Mouse (Mus musculus) heart, embryonic 13.5 days (tissue): ENCODE results near the gene Srebf1. TPM values are rescaled to one million over a fixed set of nuclear protein-coding genes. Genes with fewer than 3 reads are reported as not detected.

Source experiments
- ATAC-seq: fragments of 200-750 bp; cut with Nextera tagmentation; 2 replicates; pipeline ENCODE4 v1.8.0; 2017; ENCODE audit warnings: moderate TSS enrichment; ENCODE audit not compliant: insufficient number of reproducible peaks, low FRiP score, low TSS enrichment; ENCODE audit errors: extremely low read depth
- H3K27ac ChIP-seq: fragments of 300-500 bp; sonication (generic); replicated peaks from 2 replicates; pipeline ENCODE4 v1.5.1; 2015; ENCODE audit warnings: moderate library complexity, mild to moderate bottlenecking, inconsistent platforms
- H3K27me3 ChIP-seq: fragments of 300-500 bp; sonication (generic); replicated peaks from 2 replicates; pipeline ENCODE4 v1.6.1; 2015; ENCODE audit warnings: mild to moderate bottlenecking, inconsistent platforms
- H3K36me3 ChIP-seq: fragments of 300-500 bp; sonication (generic); 2 replicates; pipeline ENCODE4 v1.6.1; 2015; ENCODE audit warnings: mild to moderate bottlenecking, inconsistent platforms
- H3K4me1 ChIP-seq: fragments of 300-500 bp; sonication (generic); 2 replicates; pipeline ENCODE4 v1.6.1; 2015; ENCODE audit warnings: inconsistent platforms
- H3K4me2 ChIP-seq: fragments of 300-500 bp; sonication (generic); 2 replicates; pipeline ENCODE4 v1.6.1; 2015; ENCODE audit warnings: inconsistent platforms, mild to moderate bottlenecking, moderate library complexity
- H3K4me3 ChIP-seq: fragments of 300-500 bp; sonication (generic); 2 replicates; pipeline ENCODE4 v1.5.1; 2015; ENCODE audit warnings: moderate library complexity, mild to moderate bottlenecking, inconsistent platforms
- H3K9ac ChIP-seq: fragments of 300-500 bp; sonication (generic); 2 replicates; pipeline ENCODE4 v1.6.1; 2015; ENCODE audit warnings: inconsistent platforms, mild to moderate bottlenecking, moderate library complexity
- H3K9me3 ChIP-seq: fragments of 300-500 bp; sonication (generic); 2 replicates; pipeline ENCODE4 v1.6.1; 2016; ENCODE audit warnings: inconsistent platforms
- WGBS: fragments of 180-500 bp; shearing (Covaris S2); methylation state at CpG from one replicate; pipeline ENCODE4 v1.1.7; 2015; ENCODE audit warnings: mixed read lengths; 5-methylcytosine and 5-hydroxymethylcytosine counted together
- polyA plus RNA-seq: library from polyadenylated mRNA; unstranded; fragments of >200 nt; fragmentation: Nextera tagmentation; extraction: Ambion mirVana; gene quantifications from 2 replicates; pipeline ENCODE4 v1.2.1, GENCODE M21; 2015

Srebf1 gene
- polyA plus RNA-seq, 1 experiment from 2014 or later, result 34.4 TPM

DNA sequence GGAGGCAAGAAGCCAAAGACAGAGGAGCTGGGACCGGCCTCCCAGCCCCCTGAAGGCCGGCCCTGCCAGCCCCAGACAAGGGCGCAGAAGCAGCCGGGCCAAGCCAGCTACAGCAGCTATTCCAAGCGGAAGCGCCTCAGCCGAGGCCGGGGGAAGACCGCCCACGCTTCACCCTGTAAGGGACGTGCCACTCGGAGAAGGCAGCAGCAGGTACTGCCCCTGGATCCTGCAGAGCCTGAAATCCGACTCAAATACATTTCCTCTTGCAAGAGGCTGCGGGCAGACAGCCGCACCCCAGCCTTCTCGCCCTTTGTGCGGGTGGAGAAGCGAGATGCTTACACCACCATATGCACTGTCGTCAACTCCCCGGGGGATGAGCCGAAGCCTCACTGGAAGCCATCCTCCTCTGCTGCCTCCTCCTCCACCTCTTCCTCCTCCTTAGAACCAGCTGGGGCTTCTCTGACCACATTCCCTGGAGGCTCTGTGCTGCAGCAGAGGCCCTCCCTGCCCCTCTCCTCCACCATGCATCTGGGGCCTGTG lies 32.8 kb downstream of the Srebf1 start:
- no peaks in the 10 kb centered on the region for H3K27me3 ChIP-seq
- H3K4me1 ChIP-seq, result peaks cover 67% of the 10 kb centered on the region
- no peak overlapping the region for H3K4me3 ChIP-seq
- peak overlapping the region; percentile 32; the same call in 1 of the 2 replicates for H3K27ac ChIP-seq
- ATAC-seq, result no peak
- H3K9me3 ChIP-seq, result peaks cover 2% of the 10 kb centered on the region; the same call in 1 of the 2 replicates
- no peak overlapping the region for H3K4me2 ChIP-seq
- 75% methylated on average over 21 of the region's 21 CpGs for WGBS
- H3K9ac ChIP-seq, result peak overlapping the region; percentile 55; the same call in 1 of the 2 replicates
- peaks cover 97% of the 10 kb centered on the region for H3K36me3 ChIP-seq

DNA sequence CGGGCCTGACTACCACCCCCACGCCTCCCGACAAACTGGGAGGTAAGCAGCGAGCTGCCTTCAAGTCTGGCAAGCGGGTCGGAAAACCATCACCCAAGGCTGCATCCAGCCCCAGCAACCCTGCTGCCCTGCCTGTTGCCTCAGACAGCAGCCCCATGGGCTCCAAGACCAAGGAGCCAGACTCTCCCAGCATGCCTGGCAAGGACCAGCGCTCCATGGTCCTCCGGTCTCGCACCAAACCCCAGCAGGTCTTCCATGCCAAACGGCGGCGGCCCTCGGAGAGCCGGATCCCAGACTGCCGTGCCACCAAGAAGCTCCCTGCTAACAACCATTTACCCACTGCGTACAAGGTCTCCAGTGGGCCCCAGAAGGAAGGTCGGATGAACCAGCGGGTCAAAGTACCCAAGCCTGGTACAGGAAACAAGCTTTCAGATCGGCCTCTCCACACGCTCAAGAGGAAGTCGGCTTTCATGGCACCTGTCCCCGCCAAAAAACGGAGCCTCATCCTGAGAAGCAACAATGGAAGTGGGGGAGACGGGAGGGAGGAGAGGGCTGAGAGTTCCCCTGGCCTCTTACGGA lies 34.0 kb downstream of the Srebf1 start:
- peaks cover 85% of the 10 kb centered on the region for H3K36me3 ChIP-seq
- H3K9ac ChIP-seq, result no peak overlapping the region
- WGBS, result 86% methylated on average over 25 of the region's 25 CpGs
- H3K27me3 ChIP-seq, result no peaks in the 10 kb centered on the region
- no peak overlapping the region for H3K4me2 ChIP-seq
- no peaks in the 10 kb centered on the region for H3K9me3 ChIP-seq
- H3K4me1 ChIP-seq, result peaks cover 75% of the 10 kb centered on the region
- H3K4me3 ChIP-seq, result no peak overlapping the region
- no peak for ATAC-seq
- no peak overlapping the region for H3K27ac ChIP-seq

DNA sequence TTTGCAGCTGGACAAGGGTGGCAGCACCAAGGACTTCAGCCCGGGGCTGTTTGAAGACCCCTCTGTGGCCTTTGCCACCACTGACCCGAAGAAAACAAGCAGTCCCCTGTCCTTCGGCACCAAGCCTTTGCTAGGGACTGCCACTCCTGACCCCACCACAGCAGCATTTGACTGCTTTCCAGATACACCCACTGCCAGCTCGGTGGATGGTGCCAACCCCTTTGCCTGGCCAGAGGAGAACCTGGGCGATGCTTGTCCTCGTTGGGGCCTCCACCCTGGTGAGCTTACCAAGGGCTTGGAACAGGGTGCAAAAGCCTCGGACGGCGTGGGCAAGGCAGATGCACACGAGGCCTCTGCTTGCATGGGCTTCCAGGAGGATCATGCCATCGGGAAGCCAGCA lies 35.3 kb downstream of the Srebf1 start:
- Histone ChIP-seq H3K9me3 (no peaks in the 10 kb centered on the region), H3K36me3 (peaks cover 72% of the 10 kb centered on the region), H3K9ac (no peak overlapping the region), H3K4me1 (peaks cover 75% of the 10 kb centered on the region), H3K27ac (no peak overlapping the region), H3K4me3 (no peak overlapping the region), H3K4me2 (no peak overlapping the region), H3K27me3 (no peaks in the 10 kb centered on the region)
- 85% methylated on average over 11 of the region's 11 CpGs for WGBS
- no peak for ATAC-seq

DNA sequence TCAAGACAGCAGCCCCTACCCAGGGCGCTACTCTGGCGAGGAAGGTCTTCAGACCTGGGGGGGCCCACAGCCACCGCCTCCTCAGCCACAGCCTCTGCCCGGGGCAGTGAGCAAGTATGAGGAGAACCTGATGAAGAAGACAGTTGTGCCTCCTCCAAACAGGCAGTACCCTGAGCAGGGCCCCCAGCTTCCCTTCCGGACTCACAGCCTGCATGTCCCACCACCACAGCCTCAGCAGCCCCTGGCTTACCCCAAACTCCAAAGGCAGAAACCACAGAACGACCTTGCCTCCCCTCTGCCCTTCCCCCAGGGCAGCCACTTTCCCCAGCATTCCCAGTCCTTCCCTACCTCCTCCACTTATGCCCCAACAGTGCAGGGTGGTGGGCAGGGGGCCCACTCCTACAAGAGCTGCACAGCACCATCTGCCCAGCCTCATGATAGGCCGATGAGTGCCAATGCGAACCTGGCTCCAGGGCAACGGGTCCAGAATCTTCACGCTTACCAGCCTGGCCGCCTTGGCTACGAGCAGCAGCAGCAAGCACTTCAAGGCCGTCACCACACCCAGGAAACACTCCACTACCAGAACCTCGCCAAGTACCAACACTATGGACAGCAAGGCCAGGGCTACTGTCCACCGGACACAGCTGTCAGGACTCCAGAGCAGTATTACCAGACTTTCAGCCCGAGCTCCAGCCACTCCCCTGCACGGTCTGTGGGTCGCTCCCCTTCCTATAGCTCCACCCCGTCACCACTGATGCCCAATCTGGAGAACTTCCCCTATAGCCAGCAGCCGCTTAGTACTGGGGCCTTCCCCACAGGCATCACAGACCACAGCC lies 36.8 kb downstream of the Srebf1 start:
- Histone ChIP-seq H3K9me3 (no peaks in the 10 kb centered on the region), H3K27me3 (no peaks in the 10 kb centered on the region), H3K4me1 (peaks cover 78% of the 10 kb centered on the region), H3K36me3 (peaks cover 57% of the 10 kb centered on the region), H3K27ac (peak overlapping the region; percentile 36; the same call in 1 of the 2 replicates), H3K4me3 (no peak overlapping the region), H3K4me2 (no peak overlapping the region), H3K9ac (peak overlapping the region; percentile 62)
- no peak for ATAC-seq
- WGBS, result 67% methylated on average over 20 of the region's 20 CpGs

DNA sequence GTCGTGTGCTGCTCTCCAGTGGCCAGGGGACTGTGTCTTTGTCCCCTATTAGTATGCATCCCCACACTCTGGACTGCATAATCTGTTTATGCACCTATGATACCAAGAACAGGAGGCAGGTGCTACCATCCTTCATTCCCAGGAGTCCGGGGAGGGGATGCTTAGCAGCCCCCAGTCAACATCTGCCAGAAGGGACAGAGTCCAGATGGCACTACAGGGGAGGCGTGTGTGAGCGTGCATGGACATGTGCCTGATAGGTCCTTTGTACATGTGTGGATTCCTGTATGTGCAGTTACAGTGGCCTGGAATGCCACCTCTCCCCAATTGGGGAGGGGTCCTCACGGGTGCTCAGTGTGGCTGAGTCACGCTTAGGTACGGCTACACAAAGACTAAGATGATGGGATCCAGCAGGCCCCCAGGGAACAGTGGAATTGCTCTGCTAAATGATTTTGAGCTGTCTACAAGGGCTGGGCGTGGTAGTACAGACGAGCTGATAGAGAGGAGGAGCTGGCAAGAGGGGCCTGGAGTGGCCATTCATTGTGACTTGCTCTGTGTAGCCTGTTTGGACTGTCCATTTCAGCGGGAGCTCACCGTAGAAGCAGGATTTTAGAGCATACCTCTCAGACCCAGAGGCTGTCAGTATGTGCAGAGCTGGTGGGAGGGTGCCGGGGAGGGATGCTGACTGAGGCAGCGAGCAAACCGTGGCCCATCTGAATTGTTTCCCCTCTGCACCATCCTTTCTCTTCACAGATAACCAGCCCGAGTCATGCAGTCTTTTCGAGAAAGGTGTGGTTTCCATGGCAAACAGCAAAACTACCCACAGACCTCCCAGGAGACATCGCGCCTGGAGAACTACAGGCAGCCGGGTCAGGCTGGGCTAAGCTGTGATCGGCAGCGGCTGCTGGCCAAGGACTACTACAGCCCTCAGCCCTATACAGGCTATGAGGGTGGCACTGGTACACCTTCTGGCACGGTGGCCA lies 37.7 kb downstream of the Srebf1 start:
- no peak overlapping the region for H3K4me3 ChIP-seq
- peak overlapping the region; percentile 22; the same call in 1 of the 2 replicates for H3K4me2 ChIP-seq
- peaks cover 78% of the 10 kb centered on the region for H3K4me1 ChIP-seq
- H3K9ac ChIP-seq, result peak overlapping the region; percentile 62
- no peaks in the 10 kb centered on the region for H3K9me3 ChIP-seq
- no peaks in the 10 kb centered on the region for H3K27me3 ChIP-seq
- peak overlapping the region; percentile 42 for H3K27ac ChIP-seq
- peaks cover 47% of the 10 kb centered on the region for H3K36me3 ChIP-seq
- WGBS, result 42% methylated on average over 22 of the region's 22 CpGs
- ATAC-seq, result no peak

DNA sequence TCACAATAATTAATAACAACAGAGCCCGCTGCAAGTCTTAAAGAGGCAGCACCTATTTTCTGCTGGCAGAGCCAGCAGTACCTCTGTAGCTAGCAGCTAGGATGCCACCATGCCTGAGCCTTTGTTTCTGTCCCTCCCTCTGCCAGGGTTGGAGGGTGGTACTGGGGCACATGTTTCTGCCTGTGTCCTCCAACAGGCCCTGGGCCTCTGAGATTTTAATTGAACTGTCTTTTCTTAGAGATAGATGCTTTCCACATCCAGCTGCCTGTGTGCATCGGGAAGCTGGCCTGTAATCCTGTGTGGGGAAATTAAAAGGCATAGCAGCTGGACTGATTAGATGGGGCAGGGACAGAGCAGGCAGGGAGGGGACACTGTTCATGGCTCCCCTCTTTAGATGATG lies 39.6 kb downstream of the Srebf1 start:
- no peak overlapping the region for H3K4me3 ChIP-seq
- no peaks in the 10 kb centered on the region for H3K27me3 ChIP-seq
- H3K36me3 ChIP-seq, result peaks cover 28% of the 10 kb centered on the region
- WGBS, result 60% methylated on average over 2 of the region's 2 CpGs
- ATAC-seq, result no peak
- peak overlapping the region; percentile 37; the same call in 1 of the 2 replicates for H3K9ac ChIP-seq
- no peaks in the 10 kb centered on the region for H3K9me3 ChIP-seq
- peak overlapping the region; percentile 63; the same call in 1 of the 2 replicates for H3K27ac ChIP-seq
- H3K4me2 ChIP-seq, result no peak overlapping the region
- peaks cover 86% of the 10 kb centered on the region for H3K4me1 ChIP-seq

DNA sequence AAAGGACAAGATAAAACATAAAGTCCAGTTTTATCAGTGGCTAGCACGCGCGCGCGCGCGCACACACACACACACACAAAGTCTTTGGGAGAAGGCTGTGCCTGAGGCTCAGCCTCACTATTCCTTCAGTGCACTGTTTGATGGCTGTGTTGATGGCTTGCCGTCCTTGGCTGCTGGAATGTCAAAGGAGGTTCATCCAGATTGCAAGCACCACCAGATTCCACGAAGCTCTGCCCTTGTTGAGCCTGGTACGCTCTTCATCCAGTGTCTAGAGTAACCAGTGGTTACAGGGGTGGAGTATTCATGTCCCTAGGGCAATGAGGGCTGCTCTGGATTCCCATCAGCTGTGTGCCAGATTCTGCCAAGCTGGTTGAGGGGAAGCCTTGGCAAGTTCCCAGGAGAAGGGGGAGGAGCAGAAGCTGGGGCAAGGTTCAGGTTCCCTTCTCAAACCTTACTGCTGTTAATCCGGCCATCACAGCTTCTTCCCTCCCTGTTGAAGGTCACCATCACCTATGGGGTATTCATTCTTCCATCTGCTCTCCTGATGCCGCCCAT lies 40.2 kb downstream of the Srebf1 start:
- H3K27ac ChIP-seq, result peak overlapping the region; percentile 63
- H3K4me1 ChIP-seq, result peaks cover 92% of the 10 kb centered on the region
- H3K4me2 ChIP-seq, result peak overlapping the region; percentile 7; the same call in 1 of the 2 replicates
- peak overlapping the region; percentile 58 for H3K9ac ChIP-seq
- no peak overlapping the region for H3K4me3 ChIP-seq
- peaks cover 23% of the 10 kb centered on the region for H3K36me3 ChIP-seq
- 68% methylated on average over 12 of the region's 12 CpGs for WGBS
- H3K27me3 ChIP-seq, result no peaks in the 10 kb centered on the region
- no peaks in the 10 kb centered on the region for H3K9me3 ChIP-seq
- ATAC-seq, result 0 out of 2 replicates have a peak, but pooled peaks have one; percentile 5

DNA sequence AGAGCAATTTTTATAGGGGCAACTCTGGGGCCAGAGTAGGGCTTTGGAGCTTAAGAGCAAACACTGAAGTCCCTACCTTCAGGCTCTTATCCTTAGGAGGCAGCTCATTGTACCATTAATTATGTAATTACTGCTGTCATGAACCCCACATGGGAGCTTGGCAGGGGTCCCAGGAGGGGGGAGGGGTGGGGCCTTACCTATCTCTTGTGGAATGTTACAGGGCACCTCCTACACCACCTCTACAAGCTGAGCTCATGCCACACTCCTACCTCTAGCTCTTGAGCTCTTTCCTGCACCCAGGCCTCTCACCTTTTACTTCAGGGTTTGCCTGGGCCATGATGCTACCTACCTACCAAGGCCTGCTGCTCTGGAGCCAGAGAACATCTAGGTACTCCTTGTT lies 43.9 kb downstream of the Srebf1 start:
- H3K9me3 ChIP-seq, result no peaks in the 10 kb centered on the region
- peaks cover 94% of the 10 kb centered on the region for H3K4me1 ChIP-seq
- H3K27me3 ChIP-seq, result no peaks in the 10 kb centered on the region
- no peak for ATAC-seq
- peak overlapping the region; percentile 99 for H3K27ac ChIP-seq
- H3K4me3 ChIP-seq, result no peak overlapping the region
- peak overlapping the region; percentile 99 for H3K4me2 ChIP-seq
- H3K9ac ChIP-seq, result peak overlapping the region; percentile 83
- H3K36me3 ChIP-seq, result no peaks in the 10 kb centered on the region; the same call in 1 of the 2 replicates

DNA sequence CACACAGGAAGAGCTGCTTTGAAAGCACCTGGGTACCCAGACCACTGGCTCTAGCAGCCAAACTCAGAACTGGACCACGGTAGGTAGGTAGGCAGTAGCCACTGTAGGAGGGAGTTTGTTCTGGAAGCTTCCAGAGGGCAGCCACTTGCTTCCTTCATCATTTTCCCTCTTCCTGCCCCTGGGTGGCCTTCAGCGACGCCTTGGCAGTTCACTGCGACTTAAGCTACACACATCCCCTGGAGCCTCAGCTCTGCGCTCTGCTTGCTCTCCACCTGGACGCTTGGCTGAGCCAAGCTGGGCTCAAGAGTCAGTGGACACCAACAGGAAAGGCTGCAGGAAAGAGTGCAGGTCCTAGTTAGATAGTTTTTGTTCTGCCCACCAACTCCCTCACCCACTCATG lies 44.4 kb downstream of the Srebf1 start:
- peak overlapping the region; percentile 83 for H3K9ac ChIP-seq
- ATAC-seq, result no peak
- H3K4me3 ChIP-seq, result 0 out of 2 replicates have a peak overlapping the region, but pooled peaks have one; percentile 68
- H3K27me3 ChIP-seq, result no peaks in the 10 kb centered on the region
- H3K4me1 ChIP-seq, result peaks cover 94% of the 10 kb centered on the region
- peak overlapping the region; percentile 99 for H3K27ac ChIP-seq
- peak overlapping the region; percentile 99 for H3K4me2 ChIP-seq
- WGBS, result 61% methylated on average over 6 of the region's 6 CpGs
- no peaks in the 10 kb centered on the region for H3K9me3 ChIP-seq
- H3K36me3 ChIP-seq, result no peaks in the 10 kb centered on the region; the same call in 1 of the 2 replicates

DNA sequence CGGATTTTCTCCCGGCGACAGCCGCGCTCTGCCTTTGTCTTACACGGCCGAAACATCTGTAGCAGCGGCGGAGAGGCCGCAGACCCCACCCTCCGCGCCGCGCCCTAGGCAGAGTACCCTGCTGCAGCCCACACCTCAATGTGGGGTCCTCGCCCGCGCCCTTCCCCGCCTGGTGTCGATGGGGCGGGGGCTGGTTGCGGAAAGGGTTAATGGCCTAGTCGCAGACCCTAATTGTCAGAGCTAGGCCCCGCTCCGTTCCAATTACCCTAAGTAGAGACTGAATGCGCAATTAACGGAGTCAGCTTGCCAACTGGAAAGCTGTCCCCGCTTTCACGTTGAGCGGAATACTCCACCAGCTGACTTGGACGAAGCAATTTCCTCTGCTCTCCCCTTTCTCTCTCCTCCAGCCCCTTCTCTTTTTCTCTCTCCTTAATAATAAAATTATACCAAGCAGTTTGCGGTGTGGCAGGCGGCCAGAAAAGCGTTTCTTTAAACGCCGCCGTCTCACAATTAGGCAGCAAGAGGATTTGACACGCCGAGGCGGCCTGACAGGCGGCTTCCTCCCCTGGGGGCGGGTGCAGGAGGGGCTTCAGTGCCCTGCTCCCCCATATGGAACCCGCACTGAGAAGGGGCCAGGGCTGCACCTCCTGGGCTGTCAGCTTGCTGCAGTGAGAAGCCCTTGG lies 45.3 kb downstream of the Srebf1 start:
- 2% methylated on average over 42 of the region's 42 CpGs for WGBS
- H3K9me3 ChIP-seq, result no peaks in the 10 kb centered on the region
- no peaks in the 10 kb centered on the region for H3K27me3 ChIP-seq
- H3K27ac ChIP-seq, result peak overlapping the region; percentile 99
- peak overlapping the region; percentile 99 for H3K4me2 ChIP-seq
- no peaks in the 10 kb centered on the region; the same call in 1 of the 2 replicates for H3K36me3 ChIP-seq
- H3K9ac ChIP-seq, result peak overlapping the region; percentile 83
- H3K4me3 ChIP-seq, result peak overlapping the region; percentile 68
- peaks cover 94% of the 10 kb centered on the region for H3K4me1 ChIP-seq
- no peak for ATAC-seq
